Mouse (Mus musculus): ENCODE results near the gene Gsx2. TPM values are rescaled to one million over a fixed set of nuclear protein-coding genes. Genes with fewer than 3 reads are reported as not detected.

Gene Gsx2
- total RNA-seq, 2 experiments from 2014 or later = not detected

GRCm38 (mm10) chr5:75074537-75075382, 641 bp upstream of the Gsx2 start:
- no peak for DNase-seq
- intact Hi-C loops (cut with DNase I) = no loop called here

GRCm38 (mm10) chr5:75076326-75077050, 1.1 kb downstream of the Gsx2 start:
- intact Hi-C loops (cut with DNase I) = no loop called here
- DNase-seq = no peak

- intact Hi-C loops (cut with DNase I) = no loop called here
- DNase-seq = no peak
Observed at GRCm38 (mm10) chr5:75077051-75077380, 1.6 kb downstream of the Gsx2 start.

- DNase-seq = no peak
- intact Hi-C loops (cut with DNase I) = no loop called here
Observed at GRCm38 (mm10) chr5:75079564-75079963, 4.2 kb downstream of the Gsx2 start.

- intact Hi-C loops (cut with DNase I) = no loop called here
- no peak for DNase-seq
Observed at GRCm38 (mm10) chr5:75082439-75082838, 7.0 kb downstream of the Gsx2 start.

GRCm38 (mm10) chr5:75083061-75083460, 7.7 kb downstream of the Gsx2 start:
- intact Hi-C loops (cut with DNase I) = no loop called here
- DNase-seq = no peak

GRCm38 (mm10) chr5:75083591-75084392, 8.4 kb downstream of the Gsx2 start:
- intact Hi-C loops (cut with DNase I) = no loop called here
- no peak for DNase-seq

- intact Hi-C loops (cut with DNase I) = no loop called here
- DNase-seq = no peak
Observed at GRCm38 (mm10) chr5:75084393-75084870, 9.0 kb downstream of the Gsx2 start.

GRCm38 (mm10) chr5:75084871-75085520, 9.6 kb downstream of the Gsx2 start:
- intact Hi-C loops (cut with DNase I) = no loop called here
- no peak for DNase-seq

- intact Hi-C loops (cut with DNase I) = no loop called here
- DNase-seq = no peak
Observed at GRCm38 (mm10) chr5:75085521-75085875, 10.1 kb downstream of the Gsx2 start.

- DNase-seq = no peak
- intact Hi-C loops (cut with DNase I) = no loop called here
Observed at GRCm38 (mm10) chr5:75085906-75086305, 10.5 kb downstream of the Gsx2 start.

- intact Hi-C loops (cut with DNase I) = no loop called here
- DNase-seq = no peak
Observed at GRCm38 (mm10) chr5:75106511-75106910, 31.1 kb downstream of the Gsx2 start.

- intact Hi-C loops (cut with DNase I) = no loop called here
- DNase-seq = no peak
Observed at GRCm38 (mm10) chr5:75109368-75109767, 34.0 kb downstream of the Gsx2 start.

- intact Hi-C loops (cut with DNase I) = no loop called here
Observed at GRCm38 (mm10) chr5:75111781-75112180, 36.4 kb downstream of the Gsx2 start.

GRCm38 (mm10) chr5:75118840-75119239, 43.4 kb downstream of the Gsx2 start:
- intact Hi-C loops (cut with DNase I) = no loop called here

More at GRCm38 (mm10) chr5:75111781-75112180, 36.4 kb downstream of the Gsx2 start:
- no peak for DNase-seq

GRCm38 (mm10) chr5:75121646-75122045, 46.2 kb downstream of the Gsx2 start:
- intact Hi-C loops (cut with DNase I) = no loop called here
- DNase-seq = peak; percentile 56 to 67

More at GRCm38 (mm10) chr5:75118840-75119239, 43.4 kb downstream of the Gsx2 start:
- no peak for DNase-seq

Measured in gastrocnemius, postnatal 36 days (tissue).